Mouse (Mus musculus) C2C12 (cell line): Measurements from ENCODE around the gene Dyrk2.

ENCODE experiments used
- CEBPB ChIP-seq: IDR thresholded peaks from one replicate; pipeline ENCODE4 v1.6.1; 2011; ENCODE audit warnings: low read depth, mild to moderate bottlenecking, control low read depth, moderate library complexity
- CTCF ChIP-seq: IDR thresholded peaks from one replicate; pipeline ENCODE4 v1.5.1; 2011; ENCODE audit not compliant: control insufficient read depth, insufficient read depth, insufficient read length
- FOSL1 ChIP-seq: IDR thresholded peaks from one replicate; pipeline ENCODE4 v1.8.0; 2011; ENCODE audit warnings: mild to moderate bottlenecking, low read length; ENCODE audit not compliant: poor library complexity, insufficient read depth, severe bottlenecking
- MAX ChIP-seq: IDR thresholded peaks from one replicate; pipeline ENCODE4 v1.6.1; 2011; ENCODE audit warnings: mild to moderate bottlenecking, control low read depth
- MYOD1 ChIP-seq: IDR thresholded peaks from one replicate; pipeline ENCODE4 v1.6.1; 2011; ENCODE audit warnings: low read depth; ENCODE audit not compliant: control insufficient read depth, insufficient read length
- MYOG ChIP-seq: IDR thresholded peaks from one replicate; pipeline ENCODE4 v1.6.1; 2011; ENCODE audit not compliant: control insufficient read depth, insufficient read length; ENCODE audit errors: extremely low read depth
- USF1 ChIP-seq: IDR thresholded peaks from one replicate; pipeline ENCODE4 v1.6.1; 2011; ENCODE audit warnings: low read depth, mild to moderate bottlenecking, control low read depth, moderate library complexity

DNA sequence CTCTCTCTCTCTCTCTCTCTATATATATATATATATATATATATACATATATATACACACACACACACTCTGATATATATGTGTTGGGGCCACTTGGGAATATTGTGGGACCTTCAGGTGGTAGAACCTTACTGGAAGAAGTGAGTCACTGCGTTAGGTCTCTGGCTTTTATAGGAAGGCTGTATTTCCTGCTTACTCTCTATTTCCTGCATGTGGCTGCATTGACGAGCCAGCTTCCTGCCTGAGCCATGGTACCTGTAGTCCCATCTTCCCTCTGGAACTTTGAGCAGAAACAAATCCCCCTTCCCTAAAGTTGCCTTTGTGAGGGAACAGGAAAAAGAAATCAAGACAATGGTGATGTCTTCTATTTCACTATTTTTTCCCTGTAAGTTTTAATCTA is 40.4 kb downstream of the Dyrk2 start:
- no peak for TF ChIP-seq USF1
- TF ChIP-seq CTCF = no peak
- TF ChIP-seq MAX = no peak
- no peak for TF ChIP-seq CEBPB
- no peak for TF ChIP-seq MYOG
- no peak for TF ChIP-seq FOSL1
- no peak for TF ChIP-seq MYOD1
